Mouse (Mus musculus): ENCODE data around the gene Eef2k.

GRCm38 (mm10) chr7:120902931-120903330 lies 60.3 kb downstream of the Eef2k start:
- no peak for TF ChIP-seq CTCF (IDR thresholded peaks at IDR 0.05; ENCODE audit: extremely low read depth, insufficient read depth, low read length)
- TF ChIP-seq POLR2A (IDR thresholded peaks at IDR 0.05; ENCODE audit: extremely low read depth, insufficient read depth, low read length): no peak

Measured in cortical plate, adult 2 months (tissue).